Mouse (Mus musculus) G1E-ER4 (cell line): Measurements from ENCODE around the gene Entpd1. TPM values are rescaled to one million over a fixed set of nuclear protein-coding genes. Genes with fewer than 3 reads are reported as not detected.

Experiments used
- GATA1 ChIP-seq: IDR thresholded peaks from one replicate; pipeline ENCODE4 v1.8.0; 2012; ENCODE audit warnings: low read length, inconsistent platforms
- polyA plus RNA-seq: library from polyadenylated mRNA; stranded (reverse); fragments of >175 nt; gene quantifications from 2 replicates; pipeline ENCODE4 v1.2.3, GENCODE M21; 2012

The Entpd1 gene
- polyA plus RNA-seq, 1 experiment: not detected

DNA sequence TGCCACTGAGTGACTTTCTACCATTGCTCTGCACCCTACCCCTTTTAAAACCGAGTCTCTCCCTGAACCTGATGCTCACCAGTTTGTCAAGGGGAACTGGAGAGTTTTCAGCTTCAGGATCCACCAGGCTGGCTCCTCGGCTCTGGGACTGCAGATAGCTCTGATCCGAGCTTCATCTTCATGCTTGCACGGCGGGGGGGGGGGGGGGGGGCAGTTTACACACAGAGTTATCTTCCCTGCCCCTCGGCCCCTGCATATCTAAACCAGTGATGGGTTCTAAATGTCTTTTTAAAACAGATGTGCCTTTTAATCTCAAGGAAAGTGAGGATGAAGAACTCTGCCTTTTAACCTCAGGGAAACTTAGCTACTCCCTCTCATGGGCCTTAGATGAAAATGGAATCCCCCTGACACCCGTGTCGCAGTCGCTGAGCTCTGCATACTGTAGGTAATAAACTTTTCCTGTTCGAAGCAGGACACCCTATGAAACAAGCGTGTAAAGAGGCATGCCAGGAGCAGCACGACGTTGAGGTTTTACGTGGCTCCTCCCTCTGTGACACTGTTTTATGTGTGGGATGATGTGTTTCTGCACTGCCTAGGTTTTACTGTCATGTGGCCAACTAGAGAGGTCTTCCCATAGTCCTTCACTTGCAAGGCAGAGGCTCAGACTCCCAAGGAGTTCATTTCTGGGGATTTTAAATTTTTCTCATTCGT, 176.0 kb downstream of the Entpd1 start:
- no peak for TF ChIP-seq GATA1

DNA sequence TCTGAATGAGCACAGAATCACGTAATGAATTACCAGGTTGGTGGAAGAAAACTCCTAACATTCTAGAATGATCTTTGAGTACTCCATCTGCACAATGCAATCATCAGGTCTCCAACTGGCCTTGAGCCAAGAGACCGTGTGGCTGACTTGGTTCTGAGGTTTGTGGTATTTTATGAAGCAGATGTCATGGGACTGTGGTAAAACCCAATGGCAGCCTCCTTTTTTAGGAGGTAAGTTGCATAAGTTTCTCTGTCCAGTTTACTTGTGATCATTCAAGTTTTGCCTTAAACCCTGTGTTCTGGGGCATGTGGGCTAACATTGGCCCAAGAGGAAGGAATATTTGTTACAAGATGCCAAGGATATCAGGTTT, 176.5 kb downstream of the Entpd1 start:
- TF ChIP-seq GATA1: no peak

Other genes starting within 250 kb of the Entpd1 start
- 9.4 and 12.8 TPM in 2 replicates for gene Sorbs1, start 98.6 kb upstream of the Entpd1 start, polyA plus RNA-seq
- 18.9 and 26.2 TPM in 2 replicates for gene Aldh18a1, start 23.9 kb upstream of the Entpd1 start, polyA plus RNA-seq
- 10.3 and 11.6 TPM in 2 replicates for gene Tctn3, start 133 bp upstream of the Entpd1 start, polyA plus RNA-seq
- gene Cc2d2b, start 136.4 kb downstream of the Entpd1 start, polyA plus RNA-seq: 0.02 TPM in 2 replicates
- 3.4 and 4.0 TPM in 2 replicates for gene Ccnj, start 218.9 kb downstream of the Entpd1 start, polyA plus RNA-seq